Mouse (Mus musculus): ENCODE results near the gene Pabpc6. TPM values are rescaled to one million over a fixed set of nuclear protein-coding genes. Genes with fewer than 3 reads are reported as not detected.

Pabpc6 gene
- polyA plus RNA-seq (2014; fragmentation: Nextera tagmentation; extraction: Ambion mirVana): not detected in 2 replicates

DNA sequence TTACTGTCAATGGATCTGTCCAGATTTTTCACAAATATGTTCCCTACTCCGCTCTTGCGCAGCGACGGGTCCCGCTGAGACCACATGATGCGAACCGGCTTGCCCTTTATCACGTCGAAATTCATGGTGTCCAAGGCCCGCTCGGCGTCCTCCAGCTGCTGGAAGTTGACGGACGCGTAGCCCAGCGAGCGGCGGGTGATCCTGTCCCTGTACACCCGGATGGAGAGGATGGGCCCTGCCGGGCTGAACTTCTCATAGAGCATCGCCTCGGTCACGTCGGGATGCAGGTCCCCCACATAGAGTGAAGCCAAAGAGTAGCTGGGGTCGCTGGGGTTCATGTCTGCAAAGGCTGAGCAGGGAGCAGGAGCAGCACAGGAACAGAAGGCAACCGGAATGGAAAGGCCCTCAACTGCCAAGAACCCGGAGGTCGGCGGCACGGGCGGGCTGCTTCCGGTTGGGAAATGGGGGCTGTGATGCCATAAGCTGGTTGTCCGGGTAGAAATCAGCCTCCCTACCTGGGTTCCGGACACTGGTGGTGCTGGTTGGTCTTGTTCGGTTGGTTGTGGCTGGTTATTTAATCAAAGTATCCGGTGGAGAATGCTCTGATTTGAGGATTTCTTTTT lies at the start of gene Pabpc6:
Pabpc6 (minus strand) TSS at position 435 of the 623 bp plus-strand sequence.
- Histone ChIP-seq H3K4me1 (replicated peaks; ENCODE audit: control insufficient read depth, insufficient read depth, low read length) (no peaks in the 10 kb centered on the region), H3K27ac (ENCODE audit: low read depth, low read length) (no peak within 1 kb of the TSS), H3K9ac (ENCODE audit: low read depth, low read length) (no peak within 1 kb of the TSS), H3K4me3 (ENCODE audit: low read depth, low read length) (no peak within 1 kb of the TSS), H3K27me3 (ENCODE audit: control insufficient read depth, insufficient read depth, low read length) (no peaks in the 10 kb centered on the region), H3K36me3 (ENCODE audit: control insufficient read depth, insufficient read depth, low read length) (no peaks in the 10 kb centered on the region), H3K9me3 (ENCODE audit: control insufficient read depth, low read length) (no peaks in the 10 kb centered on the region), H3K4me2 (replicated peaks; ENCODE audit: low read depth, low read length) (no peak within 1 kb of the TSS)
- no peak for ATAC-seq (ENCODE audit: low FRiP score)
- no peak for DNase-seq (ENCODE audit: low spot score)
- WGBS: 93% methylated on average over 36 of the region's 36 CpGs

DNA sequence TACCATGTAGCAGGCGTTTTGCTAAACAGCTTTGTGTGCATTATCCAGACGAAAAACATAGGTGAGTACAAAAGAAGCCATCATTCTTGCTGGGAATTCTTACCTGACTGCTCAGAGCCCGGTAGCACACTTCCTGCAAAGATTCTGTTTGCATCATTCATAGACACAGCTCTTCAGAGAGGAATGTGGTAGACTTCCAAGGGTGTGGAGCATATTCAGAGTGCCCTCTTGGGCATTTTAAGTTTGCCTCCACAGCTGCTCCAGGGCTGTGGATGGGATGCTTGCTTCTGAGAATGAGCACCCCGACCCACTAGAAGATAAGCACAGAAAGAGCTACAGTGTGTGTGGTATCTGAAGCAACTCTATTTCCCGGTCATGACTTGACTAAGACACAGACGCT lies 41.4 kb upstream of the Pabpc6 start:
- H3K4me1 ChIP-seq (replicated peaks; ENCODE audit: control insufficient read depth, insufficient read depth, low read length): no peaks in the 10 kb centered on the region
- ATAC-seq (ENCODE audit: low FRiP score): no peak
- H3K4me3 ChIP-seq (ENCODE audit: low read depth, low read length): no peak overlapping the region
- H3K9ac ChIP-seq (ENCODE audit: low read depth, low read length): no peak overlapping the region
- no peaks in the 10 kb centered on the region for H3K9me3 ChIP-seq (ENCODE audit: control insufficient read depth, low read length)
- no peak for DNase-seq (ENCODE audit: low spot score)
- no peak overlapping the region for H3K27ac ChIP-seq (ENCODE audit: low read depth, low read length)
- no peaks in the 10 kb centered on the region for H3K27me3 ChIP-seq (ENCODE audit: control insufficient read depth, insufficient read depth, low read length)
- 87% methylated on average over 6 of the region's 6 CpGs for WGBS
- H3K36me3 ChIP-seq (ENCODE audit: control insufficient read depth, insufficient read depth, low read length): no peaks in the 10 kb centered on the region
- no peak overlapping the region for H3K4me2 ChIP-seq (replicated peaks; ENCODE audit: low read depth, low read length)

DNA sequence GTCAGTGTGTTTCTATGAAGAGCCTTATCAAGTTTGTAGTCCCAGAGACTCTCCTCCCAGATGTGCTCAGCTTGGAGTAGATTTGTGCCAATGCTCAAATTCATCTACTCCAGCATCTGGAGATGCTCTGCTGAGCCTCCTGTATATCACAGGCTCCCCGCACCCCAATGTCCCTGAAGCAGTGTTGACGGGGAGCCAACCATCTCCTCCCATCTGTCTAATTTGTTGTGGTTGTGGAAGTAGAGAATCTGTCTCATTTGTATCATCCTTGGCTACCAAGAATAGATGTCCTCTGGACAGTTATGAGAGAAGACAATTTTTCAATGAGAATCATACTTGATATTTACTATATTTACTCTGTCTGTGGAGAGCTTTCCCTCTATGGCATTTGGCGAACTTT lies 39.4 kb upstream of the Pabpc6 start:
- Histone ChIP-seq H3K27ac (ENCODE audit: low read depth, low read length) (no peak overlapping the region), H3K9ac (ENCODE audit: low read depth, low read length) (no peak overlapping the region), H3K36me3 (ENCODE audit: control insufficient read depth, insufficient read depth, low read length) (no peaks in the 10 kb centered on the region), H3K27me3 (ENCODE audit: control insufficient read depth, insufficient read depth, low read length) (no peaks in the 10 kb centered on the region), H3K4me1 (replicated peaks; ENCODE audit: control insufficient read depth, insufficient read depth, low read length) (no peaks in the 10 kb centered on the region), H3K4me3 (ENCODE audit: low read depth, low read length) (no peak overlapping the region), H3K9me3 (ENCODE audit: control insufficient read depth, low read length) (no peaks in the 10 kb centered on the region), H3K4me2 (replicated peaks; ENCODE audit: low read depth, low read length) (no peak overlapping the region)
- ATAC-seq (ENCODE audit: low FRiP score) (no peak), DNase-seq (ENCODE audit: low spot score) (no peak)
- WGBS: 92% methylated on average over 3 of the region's 3 CpGs

DNA sequence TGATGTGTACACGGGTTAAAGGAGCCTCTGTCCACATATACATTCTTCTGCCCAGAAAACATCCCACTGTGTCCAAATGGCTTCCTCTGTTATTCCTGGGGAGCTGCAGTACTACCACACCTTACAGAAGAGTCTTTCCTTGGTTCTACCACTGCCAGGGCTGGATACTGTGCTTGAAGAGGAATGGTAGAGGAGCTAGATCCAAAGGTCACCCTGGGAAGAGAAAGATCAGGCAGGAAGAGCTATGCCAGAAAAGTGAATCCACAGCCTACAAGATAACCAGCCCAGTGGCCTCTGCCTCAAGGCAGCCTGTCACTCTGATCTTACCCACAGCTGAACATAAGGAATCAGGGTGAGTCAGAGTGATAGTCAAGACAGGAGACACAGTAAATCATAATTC lies 37.8 kb upstream of the Pabpc6 start:
- 78% methylated on average over 1 of the region's 1 CpGs for whole genome bisulfite sequencing

DNA sequence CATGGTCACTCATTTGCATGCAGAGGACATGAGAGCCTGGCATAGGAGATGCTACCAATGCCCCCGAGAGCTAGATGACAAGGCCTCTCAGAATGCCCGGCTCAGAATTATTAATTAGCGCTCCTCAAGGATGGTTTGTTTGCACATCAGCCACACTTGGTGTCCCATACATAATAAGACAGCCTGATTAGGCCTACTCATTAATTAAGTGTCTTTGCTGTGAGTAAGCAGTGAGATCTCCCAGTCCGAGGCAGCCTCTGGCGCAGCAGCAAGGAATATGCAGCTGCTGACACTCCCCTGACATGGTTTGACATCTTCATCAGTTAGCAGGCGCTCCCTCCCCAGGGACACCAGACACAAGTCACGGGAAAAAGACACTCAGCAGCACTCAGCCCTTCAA lies 28.2 kb upstream of the Pabpc6 start:
- Histone ChIP-seq H3K36me3 (ENCODE audit: control insufficient read depth, insufficient read depth, low read length) (no peaks in the 10 kb centered on the region), H3K27ac (ENCODE audit: low read depth, low read length) (no peak overlapping the region), H3K27me3 (ENCODE audit: control insufficient read depth, insufficient read depth, low read length) (no peaks in the 10 kb centered on the region), H3K9ac (ENCODE audit: low read depth, low read length) (no peak overlapping the region), H3K9me3 (ENCODE audit: control insufficient read depth, low read length) (no peaks in the 10 kb centered on the region), H3K4me1 (replicated peaks; ENCODE audit: control insufficient read depth, insufficient read depth, low read length) (no peaks in the 10 kb centered on the region; the same call in 1 of the 2 replicates), H3K4me3 (ENCODE audit: low read depth, low read length) (no peak overlapping the region), H3K4me2 (replicated peaks; ENCODE audit: low read depth, low read length) (no peak overlapping the region)
- 50% methylated on average over 7 of the region's 7 CpGs for WGBS
- DNase-seq (ENCODE audit: low spot score) (peak; percentile 30), ATAC-seq (ENCODE audit: low FRiP score) (peak; percentile 54; the same call in 1 of the 2 replicates)

More for the DNA sequence above, 37.8 kb upstream of the Pabpc6 start:
- H3K4me1 ChIP-seq (replicated peaks; ENCODE audit: control insufficient read depth, insufficient read depth, low read length): no peaks in the 10 kb centered on the region
- no peaks in the 10 kb centered on the region for H3K9me3 ChIP-seq (ENCODE audit: control insufficient read depth, low read length)
- ATAC-seq (ENCODE audit: low FRiP score) (no peak), DNase-seq (ENCODE audit: low spot score) (no peak)
- H3K9ac ChIP-seq (ENCODE audit: low read depth, low read length): no peak overlapping the region
- H3K4me2 ChIP-seq (replicated peaks; ENCODE audit: low read depth, low read length): no peak overlapping the region
- H3K4me3 ChIP-seq (ENCODE audit: low read depth, low read length): no peak overlapping the region
- no peaks in the 10 kb centered on the region for H3K36me3 ChIP-seq (ENCODE audit: control insufficient read depth, insufficient read depth, low read length)
- no peaks in the 10 kb centered on the region for H3K27me3 ChIP-seq (ENCODE audit: control insufficient read depth, insufficient read depth, low read length)
- no peak overlapping the region for H3K27ac ChIP-seq (ENCODE audit: low read depth, low read length)

DNA sequence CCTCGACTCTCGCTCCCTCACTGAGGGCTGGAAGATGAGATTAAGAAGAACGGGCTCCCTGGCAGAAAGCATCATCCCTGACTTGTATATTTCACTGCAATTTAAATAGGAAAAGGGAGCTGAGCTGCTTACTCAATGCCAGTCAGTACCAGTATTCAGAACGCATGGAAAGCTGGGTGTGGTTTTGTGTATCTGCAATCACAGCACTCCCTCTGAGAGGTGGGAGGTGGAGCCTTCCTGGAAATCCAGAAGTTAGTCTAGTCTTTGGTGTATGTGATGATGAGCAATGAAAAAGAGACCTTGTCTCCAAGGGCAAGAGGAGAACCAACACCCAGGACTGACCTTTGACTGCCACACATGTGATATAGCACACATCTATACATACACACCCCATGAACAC lies 21.7 kb upstream of the Pabpc6 start:
- no peaks in the 10 kb centered on the region for H3K4me1 ChIP-seq (replicated peaks; ENCODE audit: control insufficient read depth, insufficient read depth, low read length)
- H3K36me3 ChIP-seq (ENCODE audit: control insufficient read depth, insufficient read depth, low read length): no peaks in the 10 kb centered on the region
- H3K4me2 ChIP-seq (replicated peaks; ENCODE audit: low read depth, low read length): no peak overlapping the region
- H3K27ac ChIP-seq (ENCODE audit: low read depth, low read length): no peak overlapping the region
- H3K9ac ChIP-seq (ENCODE audit: low read depth, low read length): no peak overlapping the region
- no peaks in the 10 kb centered on the region for H3K9me3 ChIP-seq (ENCODE audit: control insufficient read depth, low read length)
- H3K4me3 ChIP-seq (ENCODE audit: low read depth, low read length): no peak overlapping the region
- DNase-seq (ENCODE audit: low spot score) (no peak), ATAC-seq (ENCODE audit: low FRiP score) (no peak)
- H3K27me3 ChIP-seq (ENCODE audit: control insufficient read depth, insufficient read depth, low read length): no peaks in the 10 kb centered on the region
- WGBS: 73% methylated on average over 4 of the region's 4 CpGs

DNA sequence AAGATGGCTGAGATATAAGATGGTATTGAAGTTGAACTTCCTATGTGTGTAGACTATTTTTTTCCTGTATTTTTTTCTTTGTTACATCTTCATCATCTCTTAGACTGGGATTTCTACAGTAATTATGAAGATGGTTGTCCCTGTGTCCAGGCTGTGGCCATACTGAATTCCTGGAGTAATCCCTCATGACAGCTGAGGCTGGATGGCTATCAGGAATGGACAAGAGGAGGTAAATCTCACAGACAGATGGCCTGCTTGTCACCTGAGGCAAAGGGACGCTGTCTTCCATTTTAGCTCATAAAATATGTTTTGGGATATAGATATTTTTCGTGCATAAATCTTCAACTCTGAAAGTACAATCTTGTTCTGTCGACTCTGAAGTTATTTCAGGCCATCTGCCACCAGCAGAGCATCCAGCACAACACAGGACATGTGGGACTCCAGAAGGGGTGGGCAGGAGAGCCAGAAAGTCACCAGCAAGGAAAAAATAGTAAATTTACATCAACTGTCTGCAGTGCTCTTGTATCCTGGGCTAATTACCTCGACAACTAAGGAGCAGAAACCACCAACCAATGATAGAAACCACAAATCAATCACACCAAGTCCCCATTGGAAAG lies 14.1 kb upstream of the Pabpc6 start:
- Histone ChIP-seq H3K4me1 (replicated peaks; ENCODE audit: control insufficient read depth, insufficient read depth, low read length) (no peaks in the 10 kb centered on the region; the same call in 1 of the 2 replicates), H3K4me3 (ENCODE audit: low read depth, low read length) (no peak overlapping the region), H3K4me2 (replicated peaks; ENCODE audit: low read depth, low read length) (no peak overlapping the region), H3K27ac (ENCODE audit: low read depth, low read length) (no peak overlapping the region), H3K9ac (ENCODE audit: low read depth, low read length) (no peak overlapping the region), H3K9me3 (ENCODE audit: control insufficient read depth, low read length) (no peaks in the 10 kb centered on the region), H3K27me3 (ENCODE audit: control insufficient read depth, insufficient read depth, low read length) (no peaks in the 10 kb centered on the region), H3K36me3 (ENCODE audit: control insufficient read depth, insufficient read depth, low read length) (no peaks in the 10 kb centered on the region)
- ATAC-seq (ENCODE audit: low FRiP score) (no peak), DNase-seq (ENCODE audit: low spot score) (no peak)
- 74% methylated on average over 4 of the region's 4 CpGs for WGBS

DNA sequence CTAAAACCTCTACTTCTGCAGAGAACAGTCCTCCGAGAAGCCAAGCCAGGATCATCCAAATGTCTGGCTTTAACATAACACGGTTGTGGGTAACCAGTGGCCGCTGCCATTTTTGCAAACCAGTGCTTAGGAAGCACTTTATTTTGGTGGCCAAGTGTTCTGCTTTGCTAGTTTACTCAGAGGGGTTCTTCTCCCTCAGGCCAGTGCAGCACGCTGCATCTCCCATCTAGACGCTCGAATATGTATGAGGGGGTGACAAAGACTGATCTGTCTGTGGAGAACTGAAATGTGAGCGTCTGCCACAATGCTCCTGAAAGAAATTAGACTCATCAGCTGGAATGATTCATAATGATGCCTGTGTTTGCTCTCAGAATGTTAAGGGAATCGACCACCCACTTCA lies 11.2 kb upstream of the Pabpc6 start:
- H3K27ac ChIP-seq (ENCODE audit: low read depth, low read length): 0 out of 2 replicates have a peak overlapping the region, but pooled peaks have one; percentile 40
- no peak overlapping the region for H3K9ac ChIP-seq (ENCODE audit: low read depth, low read length)
- 48% methylated on average over 8 of the region's 8 CpGs for WGBS

More for the DNA sequence above, 11.2 kb upstream of the Pabpc6 start:
- Histone ChIP-seq H3K4me3 (ENCODE audit: low read depth, low read length) (no peak overlapping the region), H3K4me1 (replicated peaks; ENCODE audit: control insufficient read depth, insufficient read depth, low read length) (no peaks in the 10 kb centered on the region; the same call in 1 of the 2 replicates), H3K36me3 (ENCODE audit: control insufficient read depth, insufficient read depth, low read length) (no peaks in the 10 kb centered on the region), H3K27me3 (ENCODE audit: control insufficient read depth, insufficient read depth, low read length) (no peaks in the 10 kb centered on the region), H3K9me3 (ENCODE audit: control insufficient read depth, low read length) (no peaks in the 10 kb centered on the region), H3K4me2 (replicated peaks; ENCODE audit: low read depth, low read length) (no peak overlapping the region)
- ATAC-seq (ENCODE audit: low FRiP score) (no peak), DNase-seq (ENCODE audit: low spot score) (peak; percentile 37)
